Mouse (Mus musculus) gastrocnemius, adult 8-10 months (tissue): ENCODE measurements at regions not wholly inside any gene's neighbourhood (a gene's known extent, or its start where the extent isn't known, plus 50 kb on each side); places are given as distances from the start of the nearest gene placed in this dataset.
A peak's percentile ranks its signal among the peaks of the same experiment; 100 is the strongest.

Experiments
- DNase-seq, 2 experiments: peaks; one replicate each; pipeline ENCODE4 v3.0.0; 2022; ENCODE audit warnings: low spot score in 2 of 2

DNA sequence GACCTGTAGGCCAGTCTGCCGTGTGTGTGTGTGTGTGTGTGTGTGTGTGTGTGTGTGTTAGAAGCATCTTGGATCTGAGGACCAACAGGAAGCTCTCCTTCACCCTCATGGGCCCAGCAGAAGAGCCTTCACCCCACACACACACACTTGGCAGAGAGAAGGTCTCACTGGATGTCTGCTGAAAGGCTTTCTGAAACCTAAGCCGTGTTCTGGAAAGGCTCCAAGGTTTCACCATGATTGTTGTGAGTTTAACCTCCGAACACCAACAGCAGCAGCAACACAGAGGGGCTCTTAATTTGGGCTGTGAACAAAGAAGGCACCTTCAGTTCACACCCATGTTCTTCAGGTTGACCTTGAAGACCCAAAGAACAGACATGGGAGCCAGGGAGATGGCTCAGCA, 124.9 kb upstream of the Dynlrb2 start:
- DNase-seq: no peak

DNA sequence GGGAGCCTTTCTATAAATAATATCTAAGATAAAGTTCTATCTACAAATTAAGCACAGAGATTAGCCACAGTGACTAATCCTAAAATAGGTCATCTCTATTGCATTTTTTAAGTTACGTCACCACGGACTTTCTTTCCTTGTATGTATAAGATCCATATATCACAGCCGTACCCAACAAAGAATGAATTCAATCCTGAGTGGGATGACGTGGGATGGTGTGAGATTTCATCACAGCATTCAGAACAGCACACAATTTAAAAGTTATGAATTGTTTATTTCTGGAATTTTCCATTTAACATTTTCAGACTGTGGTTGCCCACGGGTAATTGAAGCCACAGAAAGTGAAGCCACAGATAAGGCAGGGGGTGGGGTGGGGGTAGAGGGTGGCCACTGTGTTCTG, 129.0 kb upstream of the Dynlrb2 start:
- no peak for DNase-seq

DNA sequence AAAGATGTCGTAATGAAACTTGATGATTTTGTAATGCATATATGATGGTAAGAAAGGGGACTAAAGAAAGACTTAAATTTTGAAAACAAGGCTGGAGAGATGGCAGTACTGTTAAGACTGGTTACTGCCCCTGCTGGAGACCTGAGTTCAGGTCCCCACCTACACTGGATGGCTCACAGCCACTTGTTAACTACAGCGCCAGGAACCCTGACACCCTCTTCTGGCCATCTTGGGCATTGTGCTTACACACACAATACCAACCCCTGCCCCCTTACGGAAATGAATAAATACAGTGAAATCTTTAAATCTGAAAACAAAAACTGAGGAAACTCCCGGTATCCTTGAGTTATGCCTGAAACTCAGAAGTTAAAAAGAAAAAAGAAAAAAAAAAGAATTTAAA, 131.7 kb upstream of the Dynlrb2 start:
- DNase-seq: no peak

DNA sequence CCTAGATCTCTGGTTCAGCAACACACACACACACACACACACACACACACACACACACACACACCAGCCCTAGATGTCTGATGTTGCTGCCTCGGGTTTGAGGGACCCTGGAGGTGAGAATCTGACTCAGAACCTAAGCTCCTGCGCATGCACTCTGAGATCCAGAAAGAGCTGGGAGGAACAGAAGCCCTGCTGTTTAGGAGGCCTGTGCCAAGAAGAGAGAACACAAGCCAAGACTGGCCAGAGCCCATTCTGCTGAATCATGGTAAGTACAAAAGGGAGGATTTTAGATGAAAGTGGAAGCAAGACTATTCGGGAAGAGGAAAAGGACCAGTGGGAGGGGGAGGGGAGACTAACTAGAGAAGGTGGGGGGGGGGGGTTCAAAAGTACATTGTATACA, 132.2 kb upstream of the Dynlrb2 start:
- peak; percentile 29 to 39 for DNase-seq

DNA sequence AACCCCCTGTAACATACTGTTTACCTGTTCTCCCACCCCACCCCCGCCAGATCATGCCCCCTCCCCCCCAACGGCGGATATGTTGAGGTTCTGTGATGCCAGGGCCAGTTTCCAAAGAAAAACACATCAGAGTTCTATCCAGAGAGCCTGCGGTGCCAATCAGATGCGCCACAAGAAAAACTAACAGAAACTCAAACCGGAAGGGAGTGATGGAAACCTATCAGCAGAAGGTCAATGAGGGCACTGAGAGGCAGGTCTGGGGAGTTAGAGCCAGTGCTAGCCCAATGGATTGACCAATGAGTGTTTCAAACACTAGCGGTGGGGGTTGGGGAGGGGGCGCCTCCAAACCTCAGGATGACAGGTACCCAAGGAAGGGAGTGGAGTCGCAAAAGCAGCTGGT, 132.7 kb upstream of the Dynlrb2 start:
- no peak for DNase-seq

DNA sequence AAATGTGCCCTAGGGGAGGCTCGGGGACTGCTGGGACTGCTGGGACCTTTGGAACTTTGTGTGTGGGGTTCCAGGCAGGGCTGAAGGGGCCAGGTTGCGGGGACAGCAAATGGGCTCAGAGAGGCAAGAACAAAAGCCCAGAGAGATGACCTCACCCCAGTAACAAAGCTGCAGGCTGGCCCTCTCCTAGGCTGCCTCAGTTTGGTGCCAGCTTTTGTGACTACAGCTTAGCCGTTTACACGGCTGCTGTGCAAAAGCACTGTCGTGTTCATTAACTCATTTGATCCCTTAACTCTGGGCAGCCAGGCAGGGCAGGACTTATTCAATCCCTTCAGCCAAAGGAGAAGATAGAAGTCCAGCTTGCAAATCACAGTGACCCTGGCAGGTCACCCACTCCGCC, 137.3 kb upstream of the Dynlrb2 start:
- no peak for DNase-seq

DNA sequence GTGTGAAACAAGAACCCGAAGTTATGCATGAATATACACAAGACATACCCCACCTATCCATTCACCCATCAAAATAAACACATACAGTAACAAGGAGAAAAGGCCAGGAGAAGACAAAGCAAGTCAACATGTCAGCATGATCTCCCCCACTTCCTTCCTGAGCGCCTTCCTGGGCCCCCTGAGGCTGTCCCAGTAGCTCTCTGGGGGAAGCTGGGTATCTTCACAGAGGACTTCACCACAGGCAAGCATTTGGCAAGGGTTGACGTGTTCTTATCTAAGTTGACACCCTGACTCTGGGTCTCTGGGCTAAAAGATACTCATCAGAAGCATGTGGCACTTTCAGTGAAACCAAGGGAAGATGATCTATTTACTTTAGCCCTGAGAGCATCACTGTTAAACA, 138.1 kb upstream of the Dynlrb2 start:
- DNase-seq: no peak

DNA sequence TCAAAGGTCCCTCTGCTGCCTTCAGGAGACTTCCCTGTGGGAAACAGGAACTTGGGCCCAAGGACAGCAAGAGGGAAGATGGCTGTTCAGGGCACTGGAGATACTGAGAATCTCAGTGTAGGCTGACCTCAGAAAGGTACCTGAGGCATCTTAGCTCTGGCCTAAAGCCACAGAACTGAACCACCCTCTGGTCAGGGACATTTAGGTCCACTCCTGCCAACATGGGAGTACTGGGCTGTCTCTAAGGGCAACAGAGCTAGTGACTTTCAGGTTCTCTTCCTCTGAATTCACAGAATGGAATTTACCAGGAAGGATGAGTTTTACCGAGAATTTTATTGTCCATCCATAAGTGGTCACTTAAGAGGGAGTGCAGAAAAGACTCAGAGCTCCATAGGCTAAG, 140.0 kb upstream of the Dynlrb2 start:
- no peak for DNase-seq

DNA sequence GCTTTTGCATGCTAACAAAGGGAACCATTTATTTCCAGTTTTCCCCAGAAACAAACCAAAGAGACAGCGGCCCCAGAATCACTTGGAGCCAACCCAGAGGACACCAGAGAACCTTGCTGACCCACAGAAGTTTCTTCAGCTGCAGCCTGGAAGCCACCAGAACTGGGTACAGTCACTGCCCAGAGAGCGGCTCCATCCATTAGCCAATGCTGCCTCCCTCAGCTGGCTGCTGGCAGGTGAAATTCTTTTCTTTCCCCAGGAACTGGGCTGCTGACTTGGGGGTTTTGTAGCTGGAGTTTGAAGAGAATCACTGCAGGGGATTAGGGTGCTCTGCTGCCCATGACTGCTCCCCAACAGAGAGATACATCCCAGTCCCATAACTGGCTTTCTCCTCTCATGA, 140.6 kb upstream of the Dynlrb2 start:
- DNase-seq: no peak

DNA sequence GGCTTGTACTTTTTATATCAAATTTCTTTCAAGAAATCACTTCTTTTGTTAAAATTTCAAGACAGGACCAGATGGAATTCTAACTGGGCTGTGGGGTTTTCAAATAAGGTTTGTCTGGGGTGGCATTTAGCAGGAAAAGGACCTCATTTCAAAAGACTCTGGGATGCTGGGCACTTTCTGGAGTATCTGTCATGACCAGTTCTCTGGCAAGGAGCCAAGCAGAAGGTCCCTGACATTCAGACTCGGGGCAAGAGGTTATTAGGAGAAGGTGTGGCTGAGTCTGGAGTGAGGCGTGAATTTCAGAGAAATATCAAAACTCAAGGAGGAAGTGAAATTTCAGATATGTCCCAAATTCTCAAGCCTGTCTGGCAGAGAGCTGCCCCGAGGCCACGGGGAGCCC, 142.4 kb upstream of the Dynlrb2 start:
- no peak for DNase-seq

DNA sequence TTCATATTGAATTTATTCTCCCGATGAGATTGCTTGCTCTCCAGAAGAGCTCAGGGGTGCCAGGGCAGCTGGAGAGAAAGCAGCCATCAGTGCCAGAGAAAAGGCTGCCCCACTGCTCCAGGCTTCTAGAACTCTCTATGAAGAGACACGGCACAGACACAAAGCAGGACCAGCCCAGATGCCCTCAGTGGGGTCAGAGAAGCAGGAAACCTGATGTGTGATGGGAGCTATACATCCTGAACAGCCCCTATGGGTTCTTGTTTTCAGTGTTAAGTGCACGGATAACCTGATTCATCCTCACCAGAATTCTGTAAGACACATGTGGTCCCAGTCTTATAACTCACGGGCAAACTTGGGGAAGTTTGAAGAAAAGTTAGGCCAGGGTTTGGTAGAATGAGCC, 145.0 kb upstream of the Dynlrb2 start:
- no peak for DNase-seq

DNA sequence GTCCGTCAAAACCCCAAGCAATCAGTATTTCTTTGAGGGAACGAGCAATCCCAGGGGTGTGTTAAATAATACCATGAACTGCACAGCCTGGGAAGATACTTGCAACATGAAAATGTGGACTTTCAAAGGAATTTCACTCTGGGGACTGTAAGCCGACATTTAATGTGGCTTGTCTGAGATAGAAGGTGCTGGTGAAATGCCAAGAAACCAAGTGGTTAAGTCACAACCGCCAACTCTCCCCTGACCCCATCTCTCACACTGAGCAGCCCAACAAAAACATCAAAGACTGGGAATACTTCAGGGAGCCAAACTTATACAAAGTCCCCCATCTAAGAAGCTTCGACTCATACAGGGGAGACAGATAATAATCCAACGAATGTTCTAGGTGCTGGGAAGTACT, 150.0 kb upstream of the Dynlrb2 start:
- no peak for DNase-seq

DNA sequence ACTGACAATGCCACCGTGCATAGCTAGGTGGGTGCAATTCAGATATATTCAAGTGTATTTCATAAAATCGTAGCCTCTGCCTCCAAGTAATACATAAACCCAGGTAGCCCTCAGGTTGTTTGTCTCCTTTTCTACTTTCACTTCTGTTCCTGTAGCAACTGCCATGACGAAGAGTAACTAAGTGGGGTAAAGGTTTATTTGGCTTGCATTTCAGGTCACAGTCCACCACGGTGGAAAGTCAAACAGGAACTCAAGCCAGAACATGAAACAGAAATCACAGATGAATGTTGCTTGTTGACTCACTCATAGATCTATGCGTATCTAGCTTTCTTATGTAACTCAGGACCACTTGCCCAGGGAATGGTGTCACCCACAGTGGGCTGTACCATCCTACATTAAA, 150.9 kb upstream of the Dynlrb2 start:
- DNase-seq: no peak

DNA sequence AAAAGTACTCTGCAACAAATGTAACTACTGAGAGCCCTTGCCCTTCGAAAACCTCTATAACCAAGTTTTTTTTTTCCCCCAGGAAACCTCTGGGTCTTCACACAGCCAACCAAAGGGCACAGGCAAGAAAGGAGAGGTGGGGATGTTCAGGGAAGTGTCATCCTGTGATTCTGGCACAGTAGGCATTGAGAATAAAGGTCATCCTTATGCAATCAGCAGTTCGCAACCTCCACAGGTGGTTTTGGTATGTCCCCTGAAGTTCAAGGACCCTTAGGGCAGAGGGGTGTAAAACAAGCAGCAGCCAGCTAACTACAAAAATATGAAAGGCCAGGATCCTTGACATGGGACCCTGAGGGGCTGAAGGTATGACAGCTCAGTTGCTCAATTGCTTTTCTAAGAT, 152.1 kb upstream of the Dynlrb2 start:
- no peak for DNase-seq

DNA sequence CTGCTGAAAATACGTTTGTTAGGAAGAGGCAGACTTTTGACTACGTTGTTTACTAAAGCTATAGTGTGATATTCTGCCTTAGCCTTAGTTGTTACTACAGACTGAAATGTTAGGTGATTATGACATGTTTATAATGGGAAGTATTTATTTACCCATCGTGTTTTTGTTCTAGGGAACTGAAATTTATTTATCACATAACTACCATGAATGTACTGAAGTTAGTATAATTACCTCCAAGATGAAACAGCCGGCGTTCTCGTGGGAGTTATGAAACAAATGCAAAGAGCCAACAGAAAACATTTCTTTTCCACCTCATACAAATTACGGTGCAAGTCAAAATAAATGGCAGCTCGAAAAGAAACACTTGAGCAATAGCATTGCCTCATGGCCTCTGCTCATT, 155.8 kb upstream of the Dynlrb2 start:
- no peak for DNase-seq

DNA sequence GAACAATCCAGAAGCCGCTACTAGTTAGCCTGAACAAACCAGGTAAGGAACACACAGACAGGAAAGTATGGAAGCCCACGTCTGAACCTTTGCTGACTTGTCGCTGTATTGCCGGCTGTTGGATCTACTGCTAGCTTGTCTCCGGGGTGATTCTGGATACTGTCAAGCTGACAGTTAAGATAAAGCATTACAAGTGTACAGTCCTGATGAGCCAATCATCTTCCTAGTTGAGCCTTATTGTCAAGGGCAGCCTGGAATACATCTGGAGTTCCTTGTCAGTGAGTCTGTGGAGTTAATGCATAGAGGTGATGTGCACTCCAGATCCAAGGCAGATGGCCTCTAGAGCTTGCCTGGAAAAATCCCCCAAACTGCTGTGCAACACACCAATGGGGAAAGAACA, 157.8 kb upstream of the Dynlrb2 start:
- no peak for DNase-seq

DNA sequence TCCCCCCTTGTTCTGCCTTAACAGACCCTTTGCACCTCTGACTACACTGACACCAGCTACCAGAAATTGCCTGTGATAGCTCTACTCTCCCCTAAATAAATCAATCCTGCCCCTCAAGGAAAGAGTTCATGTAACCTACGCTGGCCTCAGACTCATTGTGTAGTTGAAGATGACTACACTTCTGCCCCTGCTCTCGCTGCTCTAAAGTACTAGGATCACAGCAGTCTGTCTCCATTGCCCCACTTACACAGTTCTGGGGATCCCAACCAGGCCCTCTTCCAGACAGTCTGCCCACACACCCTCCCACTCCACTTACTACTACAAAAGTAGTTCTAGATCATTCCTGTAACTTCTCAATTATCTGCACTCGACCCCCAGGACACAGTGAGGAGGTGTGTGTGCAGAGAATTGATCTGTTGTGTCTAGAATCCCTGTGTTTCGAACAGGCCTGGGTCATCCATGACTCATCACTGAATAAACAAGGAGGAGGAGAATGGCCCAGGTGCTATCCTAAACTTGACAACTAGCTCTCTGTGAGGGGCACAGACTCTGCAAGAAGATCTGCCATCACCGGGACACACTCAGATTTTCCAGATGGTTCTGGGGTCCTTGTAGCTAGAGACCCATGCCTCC, 160.1 kb upstream of the Dynlrb2 start:
- no peak for DNase-seq

DNA sequence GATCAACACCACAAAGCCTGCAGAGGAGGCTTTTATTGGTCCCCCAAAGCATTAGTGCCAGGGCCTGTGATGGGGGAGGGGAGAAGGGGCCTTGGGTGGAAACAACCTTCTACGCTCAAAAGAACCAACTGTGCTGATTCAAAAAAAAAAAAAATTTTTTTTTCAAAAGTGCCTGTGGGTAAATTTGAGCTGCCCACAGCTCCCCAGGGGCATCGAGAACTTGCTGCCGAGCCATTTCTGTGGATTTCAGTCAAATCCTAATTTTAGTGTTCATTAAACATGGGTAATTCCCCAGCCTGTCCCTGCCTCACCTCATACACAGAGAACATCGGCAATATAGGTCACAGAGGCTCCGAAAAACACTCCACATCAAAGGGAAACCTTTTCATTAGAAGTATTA, 161.2 kb upstream of the Dynlrb2 start:
- DNase-seq: no peak

DNA sequence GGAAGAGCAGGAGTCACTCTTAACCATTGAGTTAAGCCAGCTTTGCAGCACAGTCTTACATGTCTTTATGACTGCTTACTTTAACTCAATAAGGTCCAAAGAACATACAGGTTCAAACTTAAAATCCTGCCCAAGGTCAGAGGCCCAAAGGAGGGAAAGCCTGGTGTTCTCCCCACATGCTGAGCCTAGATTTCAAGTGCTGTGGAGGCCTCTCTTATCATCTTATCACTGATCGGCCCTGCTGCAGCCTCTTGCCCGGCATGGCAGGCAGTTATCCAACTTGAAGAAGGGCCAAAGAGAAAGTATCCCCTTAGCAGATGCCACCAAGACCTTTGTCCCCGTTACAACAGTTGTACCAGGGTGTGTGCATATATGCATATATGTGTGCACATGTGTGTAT, 170.0 kb upstream of the Dynlrb2 start:
- DNase-seq: no peak

DNA sequence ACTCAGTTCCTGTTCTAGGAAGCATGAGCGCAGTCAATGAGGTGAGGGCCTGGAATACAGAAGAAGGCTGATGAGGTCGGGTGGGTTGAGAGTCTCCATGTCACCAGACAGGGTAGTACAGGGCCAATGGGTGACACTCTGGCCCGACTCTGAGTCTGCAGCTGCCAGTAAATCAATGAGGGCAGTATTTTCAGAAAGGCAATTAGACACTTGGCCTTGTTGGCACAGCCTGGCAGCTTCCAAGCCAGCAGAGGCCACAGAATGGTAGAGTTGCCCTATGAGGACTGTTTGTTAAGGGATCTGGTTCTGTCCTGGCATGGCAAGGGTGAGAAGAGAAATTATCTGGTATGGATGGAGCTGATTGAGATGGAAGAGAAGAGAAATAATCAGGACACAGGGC, 170.7 kb upstream of the Dynlrb2 start:
- peak in 1 of 2 experiments; percentile 4 for DNase-seq

DNA sequence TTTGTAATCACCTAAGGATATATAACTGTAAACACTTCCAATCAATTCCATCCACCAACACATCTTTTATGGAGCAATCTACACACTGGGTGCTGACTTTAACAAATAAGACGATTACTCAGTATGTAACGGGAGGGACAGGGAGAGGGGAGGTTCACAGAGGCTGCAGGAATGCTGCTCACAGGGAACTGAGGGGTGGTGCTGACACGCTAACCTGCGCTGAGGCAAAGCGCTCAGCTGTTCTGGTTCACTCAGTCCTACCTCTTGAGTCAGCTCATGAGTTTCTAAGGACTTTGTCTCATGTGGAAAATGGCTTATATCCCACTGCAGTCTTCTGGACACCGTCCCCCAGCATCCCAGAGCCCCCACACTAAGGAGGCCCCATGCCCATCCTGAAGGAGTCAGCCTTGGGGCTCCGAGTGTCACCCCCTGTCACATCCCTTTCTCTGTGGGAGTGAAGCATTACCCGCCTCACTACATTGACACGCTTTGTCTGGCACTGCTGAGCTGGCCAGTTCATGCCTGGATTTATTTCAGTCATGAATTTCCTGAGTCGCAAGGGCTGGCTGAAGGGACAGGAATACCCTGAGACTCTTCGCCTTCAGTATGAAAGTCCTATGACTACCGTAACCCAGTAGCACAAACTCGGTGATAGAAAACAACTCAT, 184.6 kb upstream of the Dynlrb2 start:
- no peak for DNase-seq

DNA sequence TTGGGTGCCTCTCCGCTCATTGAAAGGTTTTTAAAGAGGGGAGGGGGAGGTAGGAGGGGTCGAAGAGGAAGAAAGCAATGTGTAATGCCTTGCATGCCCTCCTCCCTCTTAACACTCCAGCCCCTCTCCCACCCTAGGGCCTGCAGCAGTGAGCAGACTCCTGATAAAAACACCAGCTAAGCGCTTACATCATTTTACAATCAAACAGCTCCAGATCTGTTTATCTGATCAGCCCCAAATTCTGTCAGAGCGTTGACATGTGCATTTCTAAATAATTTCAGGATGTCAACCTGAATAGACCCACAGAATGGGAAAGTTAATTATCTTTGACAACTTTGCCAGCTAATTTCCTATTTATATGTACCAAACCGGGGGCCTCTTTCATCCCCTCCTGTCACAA, 189.4 kb upstream of the Dynlrb2 start:
- DNase-seq: no peak

DNA sequence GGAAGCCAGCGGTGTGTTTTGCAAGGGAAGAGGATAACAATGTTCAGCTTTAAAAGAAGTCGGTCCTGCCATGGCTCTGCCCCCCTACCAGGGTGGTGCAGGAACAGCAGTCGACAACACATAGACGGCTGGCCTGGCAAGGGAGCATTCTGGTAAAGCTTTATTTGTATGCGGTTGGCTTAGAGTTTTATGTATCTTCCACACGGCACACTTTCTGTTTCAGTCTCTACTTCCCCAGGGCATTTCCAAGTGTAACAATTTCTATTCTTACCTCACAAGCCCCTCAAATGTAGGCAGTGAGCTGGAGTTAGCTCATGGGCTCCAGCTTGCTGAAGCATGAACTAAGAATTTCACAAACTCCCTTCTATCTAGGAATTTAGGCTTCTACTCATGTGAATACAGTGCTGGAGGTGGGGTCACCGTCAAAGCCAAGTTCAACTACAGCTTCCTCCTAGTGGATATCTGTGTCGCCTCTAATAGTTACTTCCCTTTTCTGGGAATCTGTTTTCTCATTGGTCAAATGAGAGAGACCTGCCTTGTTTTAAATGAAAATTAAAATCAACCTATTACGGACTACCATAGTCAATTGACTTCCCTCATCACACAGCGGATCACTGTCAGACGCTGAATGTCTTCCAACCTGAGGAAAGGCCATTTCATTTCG, 190.2 kb upstream of the Dynlrb2 start:
- no peak for DNase-seq
